Mouse (Mus musculus): Measurements from ENCODE around the gene Rbms2.
"Not testable (repeated sequence)": the region's sequence is repeated elsewhere in the genome, so short reads cannot be mapped to it uniquely, and the experiment has no call there.

Rbms2 gene

DNA sequence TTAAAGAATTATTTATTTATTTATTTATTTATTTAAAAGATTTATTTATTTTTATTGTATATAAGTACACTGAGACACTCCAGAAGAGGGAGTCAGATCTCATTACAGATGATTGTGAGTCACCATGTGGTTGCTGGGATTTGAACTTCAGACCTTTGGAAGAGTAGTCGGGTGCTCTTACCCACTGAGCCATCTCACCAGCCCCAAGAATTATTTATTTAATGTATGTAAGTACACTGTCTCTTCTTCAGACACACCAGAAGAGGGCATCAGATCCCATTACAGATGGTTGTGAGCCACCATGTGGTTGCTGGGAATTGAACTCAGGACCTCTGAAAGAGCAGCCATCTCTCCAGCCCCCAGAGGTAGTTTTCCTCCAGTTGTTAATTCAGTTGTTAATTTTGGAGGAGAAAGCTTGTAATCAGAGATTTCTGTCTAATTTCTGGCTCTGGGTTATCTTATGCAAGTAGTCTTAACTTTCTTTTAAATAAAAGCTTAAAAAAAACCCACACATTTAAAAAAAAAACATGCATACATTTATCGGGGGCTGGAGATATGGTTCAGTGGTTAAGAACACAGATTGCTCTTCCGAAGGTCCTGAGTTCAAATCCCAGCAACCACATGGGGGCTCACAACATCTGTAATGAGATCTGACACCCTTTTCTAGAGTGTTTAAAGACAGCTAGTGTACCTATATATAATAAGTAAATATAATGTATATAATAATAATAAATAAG lies 12.1 kb upstream of the Rbms2 start:
- not testable (repeated sequence) for DNase-seq

DNA sequence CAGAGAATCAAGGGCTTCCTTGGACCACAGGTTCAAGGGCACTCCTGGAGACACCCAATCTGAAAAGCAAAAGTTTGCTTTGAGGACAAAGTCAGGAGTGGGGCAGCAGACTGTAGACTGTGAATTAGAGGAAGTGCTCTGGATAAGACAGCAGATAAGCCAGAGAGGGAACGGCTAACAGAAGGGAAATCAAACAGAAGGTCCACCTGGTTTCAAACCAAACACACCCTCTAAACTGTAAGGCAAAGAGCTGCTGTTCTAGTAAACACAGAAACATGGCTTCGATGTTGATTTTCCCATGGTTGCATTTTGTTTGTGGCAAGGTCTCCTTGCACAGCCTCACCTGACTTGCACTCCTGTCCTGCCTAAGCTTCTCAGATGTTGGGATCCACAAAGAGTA lies 11.4 kb upstream of the Rbms2 start:
- DNase-seq = no peak

DNA sequence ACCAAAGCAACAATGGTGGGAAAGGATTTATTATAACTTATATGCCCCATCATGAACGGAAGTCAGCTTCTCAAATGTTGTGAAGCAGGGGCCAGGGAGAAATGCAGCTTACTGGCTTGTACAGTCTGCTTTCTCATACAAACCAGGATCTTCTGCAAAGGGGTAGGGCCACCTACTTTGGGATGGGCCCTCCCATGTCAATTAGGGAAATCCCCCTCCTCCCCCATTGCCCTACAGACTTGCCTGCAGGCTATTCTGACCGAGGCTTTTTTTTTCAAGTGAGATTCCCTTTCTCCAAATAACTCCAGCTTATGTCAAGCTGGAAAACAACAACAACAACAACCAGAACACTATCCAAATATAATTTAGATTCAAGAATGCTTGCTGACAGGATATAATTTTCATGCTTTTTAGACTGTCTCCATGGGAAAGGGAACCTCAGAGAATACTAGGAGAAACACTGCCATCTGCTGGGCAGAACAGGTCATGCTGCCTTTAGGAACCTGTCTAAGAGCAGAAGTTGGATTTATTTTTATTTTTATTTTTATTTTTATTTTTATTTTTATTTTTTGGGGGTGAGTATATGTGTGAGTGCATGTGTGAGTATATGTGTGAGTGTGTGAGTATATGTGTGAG lies 8.3 kb upstream of the Rbms2 start:
- DNase-seq = peak; percentile 78 to 81

DNA sequence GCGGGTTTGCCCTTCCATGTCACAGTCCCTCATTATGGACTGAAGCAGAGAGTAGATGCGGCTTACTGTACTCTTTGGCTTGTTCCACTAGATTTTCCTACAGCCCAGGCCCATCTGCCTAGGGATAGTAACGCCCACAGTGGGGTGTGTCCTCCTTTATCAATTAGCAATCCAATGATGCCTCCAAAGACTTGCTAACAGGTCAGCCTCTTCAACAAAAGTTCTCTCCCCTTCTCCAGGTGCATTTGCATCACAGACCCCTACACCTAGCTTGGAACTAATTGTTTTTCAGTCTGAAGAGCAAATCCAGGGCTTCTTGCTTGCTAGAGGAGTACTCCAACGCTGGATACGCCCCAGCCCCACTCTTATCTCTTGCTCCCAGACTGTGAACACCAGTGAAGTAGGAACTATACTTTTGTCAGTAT lies 7.1 kb upstream of the Rbms2 start:
- DNase-seq = no peak

DNA sequence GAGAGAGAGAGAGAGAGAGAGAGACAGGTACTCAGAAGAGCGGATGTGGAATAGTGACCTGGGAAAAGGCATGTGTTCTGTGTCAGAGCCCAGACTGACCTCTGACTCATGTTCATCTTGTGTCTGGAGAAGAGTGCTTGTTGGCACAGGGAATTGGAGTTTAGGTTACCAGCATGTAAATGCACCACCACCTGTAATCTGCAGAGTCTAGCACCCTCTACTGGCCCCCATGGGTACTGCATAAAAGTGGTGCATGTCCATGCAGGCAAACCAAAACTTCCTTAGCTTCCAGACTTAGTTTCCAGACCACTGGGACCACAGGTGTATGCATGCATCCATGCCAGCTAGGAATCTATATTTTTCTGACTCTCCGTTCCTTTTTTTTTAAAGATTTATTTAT lies 5.9 kb upstream of the Rbms2 start:
- DNase-seq = peak; percentile 75 to 82

DNA sequence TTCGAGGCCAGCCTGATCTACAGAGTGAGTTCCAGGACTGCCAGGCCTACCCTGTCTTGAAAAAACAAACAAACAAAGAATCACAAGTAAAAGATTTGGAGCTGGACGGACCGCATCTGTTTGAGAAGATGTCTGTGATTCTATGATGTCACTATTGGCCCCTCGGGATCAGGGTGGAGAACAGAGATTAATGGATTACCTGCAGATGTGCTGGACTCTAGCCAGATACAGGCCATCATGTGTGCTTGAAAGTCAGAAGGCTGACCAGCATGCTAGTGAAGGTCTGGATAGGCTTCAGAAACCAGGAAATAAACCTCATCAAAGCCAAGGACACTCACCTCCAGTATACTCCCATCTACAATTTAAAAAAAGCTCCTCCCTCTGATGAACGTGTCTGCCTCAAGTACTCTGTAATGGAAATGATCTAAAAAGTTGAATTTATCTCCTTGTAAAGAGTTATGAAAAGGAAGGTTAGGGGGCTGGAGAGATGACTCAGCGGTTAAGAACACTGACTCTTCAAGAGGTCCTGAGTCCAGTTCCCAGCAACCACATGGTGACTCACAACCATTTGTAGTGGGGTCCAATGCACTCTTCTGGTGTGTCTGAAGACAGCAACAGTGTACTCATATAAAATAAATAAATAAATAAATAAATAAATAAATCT lies 5.3 kb upstream of the Rbms2 start:
- no peak for DNase-seq

DNA sequence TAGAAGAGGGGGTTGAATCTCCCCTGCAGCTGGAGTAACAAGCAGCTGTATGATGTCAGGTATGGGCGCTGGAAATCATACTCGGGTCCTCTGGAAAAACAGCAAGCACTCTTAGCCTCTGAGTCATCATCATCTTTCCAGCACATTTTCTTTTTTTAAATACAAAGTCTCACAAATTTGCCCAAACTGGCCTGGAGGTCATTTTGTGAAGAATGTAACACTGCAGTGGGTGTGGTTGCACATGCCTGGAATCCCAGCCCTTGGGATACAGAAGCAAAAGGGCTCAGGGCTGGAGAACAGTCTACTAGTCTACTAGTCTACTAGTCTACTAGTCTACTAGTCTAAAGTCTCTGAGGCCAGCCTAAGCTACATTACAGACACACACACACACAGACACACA lies 4.2 kb upstream of the Rbms2 start:
- no peak for DNase-seq

DNA sequence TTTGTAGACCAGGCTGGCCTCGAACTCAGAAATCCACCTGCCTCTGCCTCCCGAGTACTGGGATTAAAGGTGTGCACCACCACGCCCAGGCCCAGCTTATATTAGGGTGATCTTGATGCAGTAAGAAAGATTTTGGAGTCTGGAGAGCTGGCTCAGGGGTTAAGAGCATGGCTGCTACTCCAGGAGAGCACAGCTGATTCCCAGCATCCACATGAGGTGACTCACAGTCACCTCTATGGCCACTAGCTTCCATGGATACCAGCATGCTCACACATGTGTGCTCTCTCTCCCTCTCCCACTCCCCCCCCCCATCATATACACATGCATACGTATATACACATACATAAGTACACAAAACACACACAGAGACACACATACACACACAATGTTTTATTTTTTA lies 2.8 kb downstream of the Rbms2 start:
- no peak for DNase-seq

DNA sequence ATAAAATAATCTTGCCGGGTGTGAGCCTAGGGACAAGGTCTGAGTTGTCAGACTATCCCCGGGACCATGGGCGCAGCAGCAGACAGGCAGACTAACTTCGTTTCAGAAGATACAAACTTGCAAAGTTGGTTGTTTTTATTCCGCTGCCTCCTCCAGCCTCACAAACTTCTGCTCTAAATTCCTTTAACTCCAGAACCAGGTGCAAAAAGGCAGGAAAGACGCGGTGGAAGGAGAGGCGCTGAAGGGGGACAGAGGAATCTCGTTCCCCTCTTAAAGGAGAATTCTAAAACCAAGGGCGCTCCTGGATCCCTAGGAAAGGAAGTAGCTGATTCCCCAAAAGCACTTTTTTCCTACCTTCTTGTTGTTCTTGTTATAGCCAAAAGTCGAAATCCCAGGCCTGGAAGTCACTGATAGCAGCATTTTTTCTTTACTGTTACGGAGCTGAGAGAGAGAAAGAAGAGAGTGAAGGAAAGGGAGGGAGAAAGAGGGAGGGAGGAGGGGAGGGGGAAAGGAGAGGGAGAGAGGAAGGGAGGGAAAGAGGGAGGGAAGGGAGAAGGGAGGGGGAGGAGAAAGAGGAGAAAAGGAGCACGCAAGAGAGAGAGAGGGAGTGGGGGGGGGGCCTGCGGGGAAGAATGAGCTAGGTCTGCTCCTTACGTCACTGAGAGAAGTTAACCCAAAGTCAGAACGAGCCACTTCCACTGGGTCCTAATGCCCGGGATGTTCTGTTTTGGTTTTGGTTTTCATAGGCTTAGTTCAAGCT lies 3.9 kb downstream of the Rbms2 start:
- DNase-seq = peak; percentile 75 to 85

DNA sequence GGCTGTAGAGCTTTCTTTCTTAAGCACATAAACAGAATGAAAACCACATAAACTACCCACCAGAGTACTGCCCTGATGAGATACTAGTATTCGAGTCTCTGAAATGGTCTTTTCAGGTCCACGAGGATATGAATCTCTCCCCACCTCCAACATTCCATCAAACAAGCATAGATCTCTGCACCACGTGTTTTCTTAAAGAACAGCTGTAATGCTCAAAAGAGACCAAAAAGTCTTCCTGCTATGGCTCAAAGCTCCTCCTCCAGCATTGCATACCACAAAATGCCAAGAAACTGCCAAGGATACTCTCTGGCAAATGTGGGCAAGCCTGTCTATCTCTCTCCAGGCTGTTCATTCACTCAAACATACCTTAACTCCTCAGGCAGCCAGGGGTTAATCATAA lies 4.8 kb downstream of the Rbms2 start:
- DNase-seq = no peak

DNA sequence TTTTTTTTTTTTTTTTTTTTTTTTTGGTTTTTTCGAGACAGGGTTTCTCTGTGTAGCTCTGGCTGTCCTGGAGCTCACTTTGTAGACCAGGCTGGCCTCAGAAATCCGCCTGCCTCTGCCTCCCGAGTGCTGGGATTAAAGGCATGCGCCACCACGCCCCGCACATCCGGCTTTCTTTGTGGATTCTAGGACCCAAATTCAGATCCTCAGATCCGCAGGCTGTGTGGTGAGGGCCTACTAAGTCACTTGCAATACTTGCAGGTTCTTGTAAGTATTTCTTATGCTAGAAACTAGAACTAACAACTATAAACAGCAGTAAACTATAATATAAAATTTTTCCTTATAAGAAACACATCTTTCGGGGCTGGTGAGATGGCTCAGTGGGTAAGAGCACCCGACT lies 8.7 kb downstream of the Rbms2 start:
- not testable (repeated sequence) for DNase-seq

DNA sequence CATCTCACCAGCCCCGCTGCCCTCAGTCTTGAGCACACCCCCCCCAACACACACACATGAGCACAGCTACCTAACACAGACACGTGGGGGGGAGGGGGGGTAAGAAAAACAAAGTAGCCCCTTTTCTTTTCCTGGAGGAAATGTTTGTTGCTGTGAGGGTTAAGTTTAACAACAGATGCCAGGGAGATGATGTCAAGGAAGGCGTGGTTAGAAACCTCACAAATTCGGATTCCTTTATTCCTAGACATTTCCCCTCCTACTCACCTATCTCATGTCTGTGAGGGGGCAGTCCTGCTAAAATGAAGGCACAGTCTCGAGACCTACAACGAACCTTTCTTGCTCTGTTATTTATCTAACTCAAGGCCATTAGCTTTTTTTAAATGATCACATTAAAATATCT lies 13.0 kb downstream of the Rbms2 start:
- no peak for DNase-seq

DNA sequence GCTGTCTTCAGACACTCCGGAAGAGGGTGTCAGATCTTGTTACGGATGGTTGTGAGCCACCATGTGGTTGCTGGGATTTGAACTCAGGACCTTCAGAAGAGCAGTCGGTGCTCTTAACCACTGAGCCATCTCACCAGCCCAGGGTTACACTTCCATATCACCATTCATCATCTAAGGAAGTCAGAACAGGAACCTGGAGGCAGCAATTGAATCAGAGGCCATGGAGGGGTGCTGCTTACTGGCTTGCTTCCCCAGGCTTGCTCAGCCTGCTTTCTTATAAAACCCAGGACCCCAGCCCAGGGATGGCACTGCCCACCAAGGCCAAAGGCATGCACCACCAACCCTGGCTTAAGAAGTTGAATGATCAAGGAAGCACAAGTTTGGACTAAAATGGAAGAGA lies 14.4 kb downstream of the Rbms2 start:
- not testable (repeated sequence) for DNase-seq

DNA sequence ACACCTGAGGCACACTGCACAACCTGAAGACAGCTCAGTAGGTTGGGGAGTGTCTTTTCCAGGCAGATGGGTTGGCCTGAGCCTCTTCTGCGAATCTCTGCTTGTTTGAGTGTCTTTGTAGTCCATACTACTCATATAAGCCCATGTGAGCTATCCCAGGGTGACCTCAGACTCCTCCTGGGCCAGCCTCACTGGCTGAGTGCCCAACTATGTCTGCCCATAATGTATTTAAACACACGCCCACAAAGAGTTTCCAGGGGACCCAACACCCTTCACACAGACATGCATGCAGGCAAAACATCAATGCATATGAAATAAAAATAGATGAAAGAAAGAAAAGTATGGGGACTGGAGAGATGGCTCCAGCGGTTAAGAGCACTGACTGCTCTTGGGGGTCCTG lies 26.1 kb downstream of the Rbms2 start:
- DNase-seq = no peak

DNA sequence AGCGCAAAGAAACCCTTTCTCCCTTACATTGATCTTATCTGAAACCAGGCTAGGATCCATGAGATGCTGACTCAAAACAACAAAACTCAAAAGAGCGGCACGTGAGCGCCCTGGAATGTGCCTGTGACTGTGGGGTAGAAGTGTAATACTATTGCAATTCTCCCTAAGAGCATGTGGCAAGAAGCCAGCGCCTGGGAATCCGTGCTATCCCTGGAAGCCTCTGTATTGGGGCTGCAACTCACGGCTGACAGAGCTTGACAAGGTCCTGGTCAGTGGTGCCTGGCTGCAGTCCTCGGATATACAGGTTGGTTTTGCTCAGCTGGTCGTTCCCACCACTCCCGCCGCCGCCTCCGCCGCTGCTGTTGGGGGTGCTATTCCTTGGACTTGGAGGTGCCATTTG lies 29.2 kb downstream of the Rbms2 start:
- DNase-seq = no peak

DNA sequence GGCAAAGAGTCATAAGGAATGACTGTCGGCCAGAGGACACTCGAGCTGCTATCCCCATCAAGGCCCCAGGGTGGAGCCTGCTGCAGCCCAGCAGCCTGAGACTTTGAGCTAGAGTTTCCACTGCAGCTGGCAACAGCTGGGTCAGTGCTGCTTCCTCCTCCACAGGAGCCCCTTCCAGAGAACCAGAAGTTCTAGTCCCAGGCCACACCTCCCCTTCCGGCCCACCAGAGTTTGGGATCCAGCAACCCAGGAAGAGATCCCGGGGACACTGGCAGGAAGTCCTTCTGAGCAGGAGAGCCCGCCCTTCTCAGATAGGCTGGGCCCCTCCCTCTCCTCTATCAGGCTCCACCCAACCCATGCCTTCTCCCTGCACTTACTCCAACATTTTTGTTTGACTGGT lies 30.5 kb downstream of the Rbms2 start:
- no peak for DNase-seq

DNA sequence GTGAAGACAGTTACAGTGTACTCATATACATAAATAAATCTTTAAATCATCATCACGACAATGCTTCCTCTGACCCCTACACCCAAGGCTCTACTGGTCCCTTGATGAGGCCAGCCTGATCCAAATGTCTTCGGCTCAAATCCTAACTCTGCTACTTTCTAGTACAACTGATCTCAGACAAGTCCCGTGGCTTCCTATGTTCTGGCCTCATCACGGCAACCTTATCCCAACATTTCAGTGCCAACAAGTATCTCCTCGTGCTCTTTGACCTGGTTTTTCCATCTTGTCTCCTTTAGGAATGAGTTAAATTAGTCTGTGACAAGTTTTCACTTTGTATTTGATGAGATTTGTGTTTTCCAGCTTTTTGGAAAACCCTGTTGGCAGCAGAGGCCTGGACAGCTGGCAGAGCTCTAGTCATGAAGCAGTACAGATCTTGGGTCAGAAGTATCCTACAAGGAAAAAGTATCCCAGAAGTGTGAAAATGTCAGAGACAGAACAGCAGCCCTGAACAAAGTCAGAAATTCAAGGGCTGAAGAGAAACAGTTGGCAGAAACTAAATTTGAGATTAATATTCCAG lies 31.2 kb downstream of the Rbms2 start:
- no peak for DNase-seq

DNA sequence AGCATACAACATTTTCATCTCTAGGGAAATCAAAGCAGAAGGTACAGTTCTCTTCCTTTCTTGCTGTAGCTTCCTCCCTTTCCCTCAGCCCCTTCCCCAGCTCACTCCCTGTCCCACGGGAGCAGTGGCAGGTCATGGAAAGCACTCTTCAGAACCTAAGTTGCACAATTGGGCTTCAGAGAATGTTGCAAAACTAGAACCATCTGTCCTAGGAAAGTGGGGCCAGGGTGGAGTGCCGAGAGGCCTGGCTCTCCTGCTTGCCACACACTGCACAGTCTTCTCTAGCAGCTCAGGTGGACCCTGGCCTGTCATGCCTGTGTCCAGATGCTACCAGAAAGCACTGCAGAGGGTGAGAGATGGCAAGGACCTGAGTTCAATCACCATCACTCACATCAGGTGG lies 35.1 kb downstream of the Rbms2 start:
- no peak for DNase-seq

DNA sequence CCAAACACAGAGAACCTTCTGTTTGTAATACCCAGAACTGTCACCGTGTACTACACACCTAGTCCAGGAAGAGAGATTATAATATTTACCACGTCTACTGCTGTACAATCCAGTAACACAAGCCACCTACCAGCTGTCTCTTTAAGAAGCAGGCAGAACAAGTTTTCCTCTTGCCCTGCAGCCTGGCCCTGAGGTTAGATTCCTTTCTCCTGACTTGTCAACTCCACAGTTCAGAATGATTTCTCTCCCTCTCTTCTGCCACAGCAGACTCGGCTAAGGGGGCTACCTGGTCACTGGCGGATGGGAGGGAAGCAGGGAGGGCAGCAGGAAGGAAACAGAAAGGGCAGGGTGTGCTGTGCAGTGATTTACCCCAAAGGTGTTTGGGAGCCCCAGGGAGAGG lies 36.4 kb downstream of the Rbms2 start:
- no peak for DNase-seq

DNA sequence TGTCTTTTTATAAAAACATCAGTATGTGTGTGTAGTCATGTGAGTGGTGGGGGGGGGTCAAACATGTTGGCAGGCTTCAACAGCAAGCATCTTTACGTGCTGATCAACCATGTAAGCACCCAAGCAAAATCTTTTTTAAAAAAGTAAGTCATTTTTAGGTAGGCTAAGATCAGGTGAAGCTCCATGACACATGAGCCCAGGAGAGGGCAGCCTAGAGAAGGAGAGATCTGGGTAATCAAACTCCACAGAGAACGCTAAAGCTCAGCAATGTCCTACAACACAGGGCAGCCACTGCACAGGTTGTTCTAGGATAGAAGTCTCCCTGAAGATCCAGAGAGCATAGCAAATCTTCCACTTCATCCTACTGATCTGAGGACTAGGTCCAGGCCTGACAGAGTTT lies 37.9 kb downstream of the Rbms2 start:
- DNase-seq = peak in 1 of 2 experiments; percentile 18

DNA sequence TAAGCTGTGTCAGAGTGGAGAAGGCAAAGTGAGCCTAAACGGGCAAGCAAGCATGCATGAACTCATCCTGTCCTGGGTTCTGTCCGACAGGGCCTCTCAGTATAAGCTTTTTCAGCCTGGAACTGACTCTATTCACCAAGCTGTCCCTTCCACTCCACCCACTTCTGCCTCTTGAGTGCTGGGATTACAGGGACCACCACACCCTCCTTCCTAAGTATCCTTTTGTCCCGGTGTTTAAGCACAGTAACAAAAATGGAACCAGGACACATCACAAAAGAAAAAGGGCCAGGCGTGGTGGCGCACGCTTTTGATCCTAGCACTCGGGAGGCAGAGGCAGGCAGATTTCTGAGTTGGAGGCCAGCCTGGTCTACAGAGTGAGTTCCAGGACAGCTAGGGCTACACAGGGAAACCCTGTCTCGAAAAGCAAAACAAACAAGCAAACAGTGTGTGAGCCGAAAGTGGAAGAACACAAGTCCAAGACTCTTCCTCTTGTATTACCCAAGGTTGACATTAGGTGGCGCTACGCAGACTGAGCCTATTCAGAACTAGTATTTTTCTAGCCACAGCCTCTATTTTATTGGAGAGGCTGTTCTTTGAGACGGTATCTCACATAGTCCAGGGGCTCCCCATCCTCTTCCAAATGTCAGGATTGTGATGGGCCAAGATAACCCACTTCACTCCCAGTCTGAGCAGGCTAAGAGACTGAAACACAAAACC lies 39.7 kb downstream of the Rbms2 start:
- peak; percentile 62 to 72 for DNase-seq

DNA sequence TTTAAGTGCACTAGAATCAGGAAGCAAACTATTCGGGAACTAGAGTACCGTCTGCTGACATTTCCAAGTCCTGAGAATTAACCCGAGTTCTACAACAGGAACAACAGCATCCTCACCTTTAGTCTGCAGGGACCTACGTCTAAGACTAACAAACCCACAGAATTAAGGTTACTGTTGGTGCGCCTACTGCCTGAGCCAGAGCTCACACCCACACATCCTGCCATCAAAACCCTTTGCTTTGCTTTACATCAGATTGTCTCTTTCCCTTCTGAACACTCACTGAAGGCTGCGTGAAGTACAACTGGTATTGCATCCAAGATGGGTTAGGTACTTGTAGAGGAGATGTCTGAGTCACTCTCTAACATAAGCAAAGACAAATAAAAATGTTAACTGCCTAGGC lies 44.7 kb downstream of the Rbms2 start:
- no peak for DNase-seq

Data from cerebellum, adult 18-20 months (tissue).